Mouse (Mus musculus) myocyte (in vitro differentiated cells): ENCODE measurements at regions not wholly inside any gene's neighbourhood (a gene's known extent, or its start where the extent isn't known, plus 50 kb on each side); places are given as distances from the start of the nearest gene placed in this dataset.

ENCODE experiments used
- CEBPB ChIP-seq: IDR thresholded peaks from 2 replicates; pipeline ENCODE4 v1.6.1; 2011; ENCODE audit warnings: mild to moderate bottlenecking, moderate library complexity; ENCODE audit not compliant: poor library complexity, insufficient read depth, severe bottlenecking
- E2F4 ChIP-seq: IDR thresholded peaks from one replicate; pipeline ENCODE4 v1.6.1; 2011; ENCODE audit warnings: mild to moderate bottlenecking, control low read depth, moderate library complexity; ENCODE audit not compliant: insufficient read depth
- MAX ChIP-seq: IDR thresholded peaks from one replicate; pipeline ENCODE4 v1.6.1; 2011; ENCODE audit warnings: low read depth, mild to moderate bottlenecking, control low read depth
- MYOD1 ChIP-seq, 3 experiments: IDR thresholded peaks; one replicate each; pipeline ENCODE4 v1.6.1; 2011; ENCODE audit warnings: control low read depth in 2 of 3, low read depth in 2 of 3, mild to moderate bottlenecking in 2 of 3, moderate library complexity in 1 of 3; ENCODE audit not compliant: insufficient read length in 2 of 3, control insufficient read depth in 1 of 3
- MYOG ChIP-seq, 3 experiments: IDR thresholded peaks; one replicate each; pipeline ENCODE4 v1.6.1; 2011; ENCODE audit warnings: control low read depth in 2 of 3, low read depth in 2 of 3, mild to moderate bottlenecking in 2 of 3; ENCODE audit not compliant: insufficient read length in 2 of 3, control insufficient read depth in 1 of 3, insufficient read depth in 1 of 3
- POLR2A ChIP-seq: IDR thresholded peaks from one replicate; pipeline ENCODE4 v1.6.1; 2011; ENCODE audit warnings: low read depth, mild to moderate bottlenecking, control low read depth, moderate library complexity; ENCODE audit not compliant: insufficient read length
- POLR2AphosphoS2 ChIP-seq: IDR thresholded peaks from one replicate; pipeline ENCODE4 v1.6.1; 2011; ENCODE audit warnings: low read depth, control low read depth; ENCODE audit not compliant: insufficient read length
- SRF ChIP-seq: IDR thresholded peaks from one replicate; pipeline ENCODE4 v1.6.1; 2011; ENCODE audit warnings: low read depth; ENCODE audit not compliant: control insufficient read depth, insufficient read length

GRCm38 (mm10) chr4:6512749-6513364 lies 1719.7 kb upstream of the Impad1 start:
- no peak for TF ChIP-seq MYOD1 (IDR thresholded peaks at IDR 0.05; ENCODE audit: control insufficient read depth in 1 of 3, insufficient read length in 2 of 3, low read depth in 2 of 3)
- no peak for TF ChIP-seq POLR2A
- TF ChIP-seq E2F4 = no peak
- no peak for TF ChIP-seq MAX
- no peak for TF ChIP-seq MYOG (IDR thresholded peaks at IDR 0.05; ENCODE audit: control insufficient read depth in 1 of 3, insufficient read depth in 1 of 3, insufficient read length in 2 of 3, low read depth in 2 of 3)
- no peak for TF ChIP-seq CEBPB
- TF ChIP-seq SRF = no peak
- TF ChIP-seq POLR2AphosphoS2 = no peak
